Mouse (Mus musculus) right cerebral cortex, postnatal 10 days (tissue): ENCODE measurements around the gene Wdfy3.

Experiments used
- DNase-seq, 2 experiments: peaks; one replicate each; pipeline ENCODE4 v3.0.0; 2021; ENCODE audit warnings: low spot score in 2 of 2

Gene Wdfy3

GRCm38 (mm10) chr5:101785921-101786614, 283.7 kb downstream of the Wdfy3 start:
- DNase-seq = peak in 1 of 2 experiments; percentile 32

GRCm38 (mm10) chr5:101784787-101785186, 284.9 kb downstream of the Wdfy3 start:
- no peak for DNase-seq

DNA sequence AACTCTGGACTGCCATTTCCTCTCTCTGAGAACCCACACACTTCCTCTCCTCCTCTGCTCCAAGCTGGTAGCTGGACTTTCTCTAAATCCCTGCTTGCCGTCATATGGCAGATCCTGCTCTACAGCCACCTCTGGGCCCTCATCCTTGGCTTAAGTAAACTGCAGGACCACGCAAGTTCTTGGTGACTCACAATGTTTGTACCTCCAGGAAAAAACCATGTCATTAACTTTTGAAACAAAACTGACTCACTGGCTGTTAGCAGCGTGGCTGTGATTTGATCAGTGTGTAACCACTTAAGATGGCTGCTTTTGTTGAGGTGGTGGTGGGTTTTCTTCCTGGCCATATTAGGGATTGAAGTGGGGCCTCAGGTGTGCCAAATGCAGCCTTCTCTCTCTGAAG, 285.4 kb downstream of the Wdfy3 start:
- no peak for DNase-seq
